Mouse (Mus musculus) intestine, embryonic 16.5 days (tissue): ENCODE results near the gene Smok3c. TPM values are rescaled to one million over a fixed set of nuclear protein-coding genes. Genes with fewer than 3 reads are reported as not detected.
A peak's percentile ranks its signal among the peaks of the same experiment; 100 is the strongest.

Experiments
- ATAC-seq: fragments of 200-750 bp; cut with Nextera tagmentation; 2 replicates; pipeline ENCODE4 v1.8.0; 2017; ENCODE audit warnings: moderate TSS enrichment, moderate library complexity
- H3K27ac ChIP-seq: fragments of 300-500 bp; sonication (generic); 2 replicates; pipeline ENCODE4 v1.5.1; 2014; ENCODE audit warnings: mild to moderate bottlenecking, low read length
- H3K27me3 ChIP-seq: fragments of 300-500 bp; sonication (generic); replicated peaks from 2 replicates; pipeline ENCODE4 v1.6.1; 2014; ENCODE audit warnings: low read length, control low read depth, mixed read lengths; ENCODE audit not compliant: control insufficient read depth, insufficient read depth
- H3K36me3 ChIP-seq: fragments of 300-500 bp; sonication (generic); 2 replicates; pipeline ENCODE4 v1.6.1; 2014; ENCODE audit warnings: low read length, control low read depth; ENCODE audit not compliant: control insufficient read depth, insufficient read depth
- H3K4me1 ChIP-seq: fragments of 300-500 bp; sonication (generic); 2 replicates; pipeline ENCODE4 v1.6.1; 2014; ENCODE audit warnings: low read length, control low read depth, mixed read lengths; ENCODE audit not compliant: control insufficient read depth, insufficient read depth
- H3K4me2 ChIP-seq: fragments of 300-500 bp; sonication (generic); 2 replicates; pipeline ENCODE4 v1.6.1; 2014; ENCODE audit warnings: low read depth, low read length, control low read depth
- H3K4me3 ChIP-seq: fragments of 300-500 bp; sonication (generic); 2 replicates; pipeline ENCODE4 v1.5.1; 2014; ENCODE audit warnings: mild to moderate bottlenecking, low read length
- H3K9ac ChIP-seq: fragments of 300-500 bp; sonication (generic); 2 replicates; pipeline ENCODE4 v1.6.1; 2014; ENCODE audit warnings: low read depth, low read length
- H3K9me3 ChIP-seq: fragments of 300-500 bp; sonication (generic); 2 replicates; pipeline ENCODE4 v1.6.1; 2016; ENCODE audit warnings: low read length, control low read depth; ENCODE audit not compliant: control insufficient read depth
- WGBS: fragments of 180-500 bp; shearing (Covaris S2); extraction: QIAGEN DNeasy Blood & Tissue Kit; methylation state at CpG from one replicate; pipeline ENCODE4 v1.1.7; 2014; 5-methylcytosine and 5-hydroxymethylcytosine counted together
- polyA plus RNA-seq: library from polyadenylated mRNA; unstranded; fragments of >200 nt; fragmentation: Nextera tagmentation; extraction: Ambion mirVana; gene quantifications from 2 replicates; pipeline ENCODE4 v1.2.1, GENCODE M21; 2015

Gene Smok3c
- polyA plus RNA-seq, 1 experiment from 2014 or later: not detected

DNA sequence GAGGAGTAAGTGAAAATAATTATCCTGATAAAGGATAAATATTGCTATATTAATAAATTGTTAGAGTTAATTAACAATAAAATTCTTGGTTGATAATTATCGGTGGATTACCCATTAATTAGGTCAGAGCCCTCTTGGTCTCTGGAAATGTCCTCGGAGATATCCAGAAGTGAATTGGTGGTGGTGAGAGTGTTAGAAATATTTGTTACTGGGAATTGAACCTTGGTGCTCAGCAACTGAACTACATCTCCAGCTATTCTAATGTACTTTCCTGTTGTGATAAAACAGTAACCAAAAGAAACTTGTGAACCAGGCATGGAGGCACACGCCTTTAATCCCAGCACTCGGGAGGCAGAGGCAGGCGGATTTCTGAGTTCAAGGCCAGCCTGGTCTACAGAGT is 27.5 kb downstream of the Smok3c start:
- H3K9me3 ChIP-seq: no peaks in the 10 kb centered on the region
- H3K27ac ChIP-seq: no peak overlapping the region
- H3K4me3 ChIP-seq: no peak overlapping the region
- WGBS: 92% methylated on average over 5 of the region's 5 CpGs
- no peak overlapping the region for H3K9ac ChIP-seq
- H3K27me3 ChIP-seq: no peaks in the 10 kb centered on the region
- no peaks in the 10 kb centered on the region for H3K4me1 ChIP-seq
- no peak for ATAC-seq
- no peaks in the 10 kb centered on the region for H3K36me3 ChIP-seq
- H3K4me2 ChIP-seq: no peak overlapping the region

DNA sequence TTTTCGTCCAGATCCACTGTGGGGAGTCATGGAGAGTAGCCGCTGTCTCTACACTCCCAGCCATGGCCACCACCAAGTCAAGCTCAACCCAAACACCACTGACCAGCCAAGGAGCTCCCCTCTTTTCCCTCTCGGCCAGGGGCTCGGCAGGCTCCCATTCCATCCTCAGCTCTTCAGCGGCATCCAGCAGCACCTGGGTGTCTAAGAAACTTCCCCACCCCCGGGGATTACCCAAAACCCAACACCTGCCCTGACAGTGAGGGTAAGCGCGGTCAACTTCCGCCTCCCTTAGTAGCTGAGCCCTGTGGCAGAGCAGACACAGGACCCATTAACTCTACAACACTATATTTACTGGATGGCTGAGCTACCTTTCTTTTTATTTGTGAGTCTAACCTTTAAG is 28.5 kb downstream of the Smok3c start:
- no peak for ATAC-seq
- Histone ChIP-seq H3K27me3 (no peaks in the 10 kb centered on the region), H3K27ac (no peak overlapping the region), H3K4me1 (no peaks in the 10 kb centered on the region), H3K4me2 (no peak overlapping the region), H3K9me3 (no peaks in the 10 kb centered on the region), H3K9ac (no peak overlapping the region), H3K36me3 (no peaks in the 10 kb centered on the region), H3K4me3 (no peak overlapping the region)
- 85% methylated on average over 9 of the region's 9 CpGs for WGBS

DNA sequence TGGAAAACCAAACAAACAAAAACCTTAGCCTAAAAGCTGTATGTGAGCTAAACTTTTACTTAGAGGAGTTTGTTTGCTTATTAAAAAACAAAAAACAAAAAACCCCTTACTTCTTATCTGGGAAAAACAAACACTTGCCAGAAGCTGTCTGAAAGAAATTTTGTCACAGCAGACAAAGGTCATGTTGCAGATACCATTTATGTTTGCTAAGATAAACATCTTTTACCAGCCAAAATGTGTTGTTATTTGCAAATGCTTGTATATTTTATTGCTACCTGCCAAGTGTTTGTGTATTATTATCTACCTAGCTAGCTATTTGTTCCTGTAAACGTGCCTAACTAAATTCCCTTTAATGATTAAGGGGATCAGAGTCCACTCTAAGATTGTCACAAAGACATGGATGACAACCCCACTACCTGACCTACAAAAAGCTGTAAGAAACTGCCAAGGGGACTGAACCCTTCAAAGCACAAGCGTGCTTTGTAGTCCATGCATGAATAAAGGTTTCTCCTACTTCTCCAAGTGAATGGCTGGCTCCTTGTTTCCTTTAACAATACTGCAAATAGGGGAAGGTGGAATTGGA is 30.4 kb downstream of the Smok3c start:
- 56% methylated on average over 2 of the region's 2 CpGs for WGBS
- Histone ChIP-seq H3K27me3 (no peaks in the 10 kb centered on the region), H3K9ac (no peak overlapping the region), H3K4me2 (no peak overlapping the region), H3K9me3 (no peaks in the 10 kb centered on the region), H3K27ac (no peak overlapping the region), H3K36me3 (no peaks in the 10 kb centered on the region), H3K4me1 (peaks cover 5% of the 10 kb centered on the region; the same call in 1 of the 2 replicates), H3K4me3 (no peak overlapping the region)
- no peak for ATAC-seq

DNA sequence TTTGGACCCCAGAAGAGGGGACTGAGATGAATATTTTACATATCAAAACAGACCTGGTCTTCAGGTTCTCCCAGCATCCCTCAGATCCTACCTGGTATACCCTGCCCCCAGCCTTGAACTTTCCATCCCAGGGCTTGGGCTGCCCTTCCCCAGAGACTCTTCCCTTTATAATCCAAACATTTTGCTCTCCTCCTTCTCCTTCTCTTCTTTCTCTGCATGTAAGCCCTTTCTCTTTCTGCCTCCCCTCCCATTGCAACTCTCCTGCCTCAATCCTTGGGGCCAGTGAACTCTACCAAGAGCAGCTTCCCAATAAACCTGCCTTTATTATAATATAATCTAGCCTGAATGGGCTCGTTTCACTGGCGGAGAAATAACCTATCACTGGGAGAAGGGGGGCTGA is 30.9 kb downstream of the Smok3c start:
- H3K36me3 ChIP-seq: no peaks in the 10 kb centered on the region
- no peaks in the 10 kb centered on the region for H3K27me3 ChIP-seq
- ATAC-seq: no peak
- no peak overlapping the region for H3K4me3 ChIP-seq
- peaks cover 9% of the 10 kb centered on the region; the same call in 1 of the 2 replicates for H3K4me1 ChIP-seq
- H3K27ac ChIP-seq: no peak overlapping the region
- no peak overlapping the region for H3K4me2 ChIP-seq
- 85% methylated on average over 2 of the region's 2 CpGs for WGBS
- no peaks in the 10 kb centered on the region for H3K9me3 ChIP-seq
- H3K9ac ChIP-seq: no peak overlapping the region

DNA sequence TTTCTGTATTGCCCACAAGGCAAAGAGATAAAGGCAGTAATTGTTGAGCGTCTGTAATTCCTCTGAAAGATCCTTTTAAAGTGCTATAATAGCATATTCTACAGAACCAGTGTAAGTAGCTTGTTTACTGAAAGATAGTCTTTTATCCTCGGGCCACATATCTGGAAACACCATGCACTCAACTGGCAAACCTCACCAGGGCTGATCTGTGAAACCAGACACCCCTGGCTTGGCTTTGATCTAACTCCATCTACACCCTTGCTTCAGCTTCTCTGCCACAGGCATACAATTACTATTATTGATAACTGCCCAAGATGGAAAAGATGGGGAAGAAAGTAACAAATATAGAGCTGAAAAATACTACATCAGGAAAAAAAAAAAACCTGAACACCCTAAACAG is 31.5 kb downstream of the Smok3c start:
- H3K9ac ChIP-seq: peak overlapping the region; percentile 99; the same call in 1 of the 2 replicates

DNA sequence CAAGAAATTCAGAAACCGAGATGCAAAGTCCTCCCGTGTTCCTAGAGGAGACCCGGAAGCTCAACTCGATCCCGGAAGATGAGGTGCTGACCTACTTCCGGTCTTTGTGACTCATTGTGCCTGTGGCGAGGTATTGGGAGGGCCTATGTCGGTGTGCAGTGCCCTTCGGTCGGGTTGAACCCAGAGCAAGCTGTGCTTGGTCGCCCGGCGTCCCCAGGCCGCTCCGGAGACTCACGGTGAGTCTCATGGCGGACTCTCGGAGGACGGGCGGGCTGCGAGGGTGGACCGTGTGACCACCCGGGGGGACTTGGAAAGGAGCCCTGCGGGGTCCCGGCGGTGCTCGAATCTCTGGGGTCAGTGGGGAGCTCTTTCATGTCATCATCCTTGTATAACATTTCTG is 32.0 kb downstream of the Smok3c start, which contains the start of gene Zkscan1:
Gene Zkscan1 (plus strand): TSS at position 89 of the 400 bp plus-strand sequence.
- H3K4me2 ChIP-seq: peak within 1 kb of the TSS; percentile 66
- ATAC-seq: peak; percentile 90
- H3K4me3 ChIP-seq: peak within 1 kb of the TSS; percentile 92
- H3K36me3 ChIP-seq: no peaks in the 10 kb centered on the region; the same call in 1 of the 2 replicates
- peaks cover 9% of the 10 kb centered on the region; the same call in 1 of the 2 replicates for H3K4me1 ChIP-seq
- H3K9ac ChIP-seq: peak within 1 kb of the TSS; percentile 99
- H3K27me3 ChIP-seq: no peaks in the 10 kb centered on the region
- no peaks in the 10 kb centered on the region for H3K9me3 ChIP-seq
- H3K27ac ChIP-seq: peak within 1 kb of the TSS; percentile 95
- WGBS: 0% methylated on average over 27 of the region's 27 CpGs

More for the DNA sequence above, 31.5 kb downstream of the Smok3c start:
- no peaks in the 10 kb centered on the region; the same call in 1 of the 2 replicates for H3K36me3 ChIP-seq
- no peak for ATAC-seq
- H3K9me3 ChIP-seq: no peaks in the 10 kb centered on the region
- WGBS: 32% methylated on average over 2 of the region's 2 CpGs
- H3K27me3 ChIP-seq: no peaks in the 10 kb centered on the region
- H3K27ac ChIP-seq: no peak overlapping the region
- H3K4me1 ChIP-seq: peaks cover 9% of the 10 kb centered on the region; the same call in 1 of the 2 replicates
- H3K4me3 ChIP-seq: peak overlapping the region; percentile 92
- H3K4me2 ChIP-seq: peak overlapping the region; percentile 39

DNA sequence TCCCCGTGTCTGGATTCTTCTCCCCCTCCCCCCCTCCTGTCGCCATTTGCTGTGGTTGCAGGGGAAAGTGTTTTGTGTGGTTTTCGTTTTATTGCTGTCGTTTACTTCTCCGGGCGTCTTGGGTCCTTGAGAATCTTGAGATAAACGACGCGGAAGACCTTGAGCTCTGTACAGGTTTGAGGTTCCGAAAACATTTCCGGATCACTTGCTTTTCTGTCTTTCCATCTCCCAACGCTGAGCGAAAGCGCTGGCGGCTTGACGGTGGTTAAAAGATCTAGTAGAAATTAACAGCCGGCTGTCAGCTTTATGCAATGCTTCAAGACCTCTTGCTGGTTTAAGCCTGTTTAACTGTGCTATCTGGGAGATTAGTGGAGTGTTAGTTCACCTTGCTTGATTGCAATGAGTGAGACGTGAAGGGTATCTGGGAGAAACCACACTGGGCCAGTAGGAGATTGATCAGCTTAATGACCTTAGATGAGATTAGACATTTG is 32.5 kb downstream of the Smok3c start:
- Histone ChIP-seq H3K4me3 (peak overlapping the region; percentile 92), H3K9me3 (no peaks in the 10 kb centered on the region), H3K27me3 (no peaks in the 10 kb centered on the region), H3K9ac (peak overlapping the region; percentile 99), H3K27ac (peak overlapping the region; percentile 95), H3K36me3 (no peaks in the 10 kb centered on the region; the same call in 1 of the 2 replicates), H3K4me1 (peaks cover 9% of the 10 kb centered on the region; the same call in 1 of the 2 replicates), H3K4me2 (peak overlapping the region; percentile 66)
- 0% methylated on average over 18 of the region's 18 CpGs for WGBS
- peak; percentile 24 for ATAC-seq

DNA sequence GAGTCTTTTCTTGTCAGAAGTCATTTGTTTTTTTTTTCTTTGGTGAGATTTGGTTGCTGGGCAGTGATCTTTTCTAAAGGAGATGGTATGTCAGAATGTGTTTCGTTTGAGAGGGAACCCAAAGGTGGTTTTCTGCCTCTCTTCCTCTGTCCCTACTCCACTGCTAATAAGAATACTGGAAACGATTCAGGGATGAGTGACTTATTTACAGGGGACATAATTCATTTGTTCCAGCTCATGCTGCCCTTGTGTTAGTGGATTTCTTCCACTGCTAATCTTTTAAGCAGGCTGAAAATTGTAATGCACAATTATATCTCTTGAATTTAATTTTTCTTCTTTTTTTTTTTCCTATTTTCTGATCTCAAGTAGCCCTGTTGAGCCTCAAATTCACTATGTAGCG is 33.8 kb downstream of the Smok3c start:
- 69% methylated on average over 3 of the region's 3 CpGs for WGBS
- Histone ChIP-seq H3K36me3 (no peaks in the 10 kb centered on the region; the same call in 1 of the 2 replicates), H3K4me3 (no peak overlapping the region), H3K4me2 (peak overlapping the region; percentile 35; the same call in 1 of the 2 replicates), H3K27ac (no peak overlapping the region), H3K27me3 (no peaks in the 10 kb centered on the region), H3K4me1 (peaks cover 9% of the 10 kb centered on the region; the same call in 1 of the 2 replicates), H3K9ac (no peak overlapping the region), H3K9me3 (no peaks in the 10 kb centered on the region)
- no peak for ATAC-seq

DNA sequence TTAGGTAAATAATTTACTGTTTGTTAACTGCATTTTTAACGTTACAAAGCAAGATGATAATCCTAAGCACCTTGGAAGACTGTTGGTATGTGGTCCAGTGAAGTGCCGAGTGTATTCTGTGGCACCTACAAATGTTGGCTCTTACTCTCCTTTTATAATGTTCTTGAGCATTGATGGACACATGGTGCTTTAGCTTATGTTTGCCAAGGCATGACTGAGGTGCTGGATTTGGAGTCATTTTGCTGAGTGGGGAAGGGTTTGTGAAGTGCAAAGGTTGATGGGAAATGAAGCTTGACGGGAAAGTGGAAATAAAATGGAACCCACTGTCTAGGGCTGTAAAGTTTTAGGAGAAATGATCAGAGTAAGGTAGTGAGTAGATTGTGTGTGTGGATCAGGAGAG is 35.4 kb downstream of the Smok3c start:
- Histone ChIP-seq H3K9me3 (no peaks in the 10 kb centered on the region), H3K9ac (no peak overlapping the region), H3K27me3 (no peaks in the 10 kb centered on the region), H3K4me3 (no peak overlapping the region; the same call in 1 of the 2 replicates), H3K4me2 (peak overlapping the region; percentile 34), H3K36me3 (no peaks in the 10 kb centered on the region; the same call in 1 of the 2 replicates), H3K4me1 (peaks cover 9% of the 10 kb centered on the region; the same call in 1 of the 2 replicates), H3K27ac (peak overlapping the region; percentile 71)
- 56% methylated on average over 3 of the region's 3 CpGs for WGBS
- ATAC-seq: peak; percentile 0; the same call in 1 of the 2 replicates
